Mouse (Mus musculus) cerebellum, adult 2 months (tissue): ENCODE measurements around the gene Xpnpep3.

Experiments
- CTCF ChIP-seq: fragments of 200-500 bp; IDR thresholded peaks from 2 replicates; pipeline ENCODE4 v1.5.1; 2011; ENCODE audit warnings: low read depth, mild to moderate bottlenecking, control low read depth, low read length, moderate library complexity, borderline replicate concordance; ENCODE audit not compliant: insufficient read depth
- POLR2A ChIP-seq: fragments of 200-500 bp; IDR thresholded peaks from 2 replicates; pipeline ENCODE4 v1.6.1; 2011; ENCODE audit warnings: low read length, control low read depth, borderline replicate concordance; ENCODE audit not compliant: insufficient read depth

DNA sequence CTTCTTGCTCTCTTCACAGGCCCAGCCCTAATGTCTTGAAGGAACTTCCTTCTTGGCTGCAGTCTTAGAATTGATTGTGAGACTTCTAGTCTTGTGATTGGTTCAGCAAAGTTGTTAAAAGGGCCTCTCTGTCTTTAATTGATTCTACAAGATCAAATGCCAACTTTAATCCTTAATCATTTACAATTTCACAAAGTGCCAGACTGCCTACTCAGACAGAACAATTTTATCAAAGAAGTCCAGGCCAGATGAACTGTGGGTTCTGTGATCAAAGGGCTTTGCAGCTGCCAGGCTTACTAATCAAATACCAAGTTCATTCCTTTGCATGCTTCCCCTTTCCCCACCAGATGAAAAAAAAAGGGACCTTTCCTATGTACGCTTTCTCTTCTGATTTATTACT lies 21.5 kb downstream of the Xpnpep3 start:
- TF ChIP-seq CTCF, result no peak
- no peak for TF ChIP-seq POLR2A
